Mouse (Mus musculus) erythroid progenitor cell, adult 5-6 weeks (primary cell): Measurements from ENCODE around the gene Tll2. TPM values are rescaled to one million over a fixed set of nuclear protein-coding genes. Genes with fewer than 3 reads are reported as not detected.

Source experiments
- ATAC-seq: replicated peaks from 2 replicates; pipeline ENCODE4 v1.8.0; 2016; ENCODE audit warnings: moderate number of reproducible peaks, mild to moderate bottlenecking, moderate TSS enrichment, inconsistent platforms; ENCODE audit not compliant: poor library complexity, low FRiP score, severe bottlenecking
- total RNA-seq, 2 experiments: library from RNA; stranded (forward) in 1 of 2; stranded (reverse) in 1 of 2; fragments of 150-400 nt in 1 of 2; fragments of 186-747, 209-891 nt in 1 of 2; gene quantifications; 2 replicates each; pipeline versions ENCODE4 v1.2.3 to v1.2.4; 2015 to 2017; ENCODE audit warnings: low replicate concordance in 2 of 2

Gene Tll2
- total RNA-seq (2015; ENCODE audit: low replicate concordance): not detected in 2 replicates
- not detected in 2 replicates for total RNA-seq (2017; ENCODE audit: low replicate concordance)

DNA sequence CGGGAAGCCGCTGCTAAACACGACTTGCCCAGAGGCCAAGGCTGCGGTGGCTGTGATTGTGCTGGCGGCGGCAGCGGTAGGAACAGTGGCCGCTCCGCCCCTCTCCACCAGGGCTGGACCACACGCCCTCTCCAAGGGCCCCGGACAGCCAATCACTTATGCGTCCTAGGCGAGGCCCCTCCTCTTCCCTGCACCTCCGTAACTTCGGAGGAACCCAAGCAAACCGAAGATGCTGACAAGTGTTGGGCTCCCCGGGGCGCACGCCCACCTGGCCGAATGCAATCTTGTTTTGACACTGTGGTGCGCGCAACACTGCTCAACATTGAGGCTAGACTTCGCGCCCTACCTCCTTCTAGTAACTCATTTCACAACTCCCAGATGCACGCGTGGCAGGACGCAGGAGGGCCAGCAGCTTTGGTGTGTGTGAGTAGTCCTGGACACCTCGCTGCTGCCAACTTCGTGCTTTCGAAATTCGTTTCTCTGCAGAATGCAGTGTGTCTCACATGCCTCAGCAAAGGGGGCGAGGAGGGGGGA is at the start of gene Tll2:
Gene Tll2 (minus strand): TSS at position 25 of the 534 bp plus-strand sequence.
- 0 out of 2 replicates have a peak, but pooled peaks have one; percentile 30 for ATAC-seq

DNA sequence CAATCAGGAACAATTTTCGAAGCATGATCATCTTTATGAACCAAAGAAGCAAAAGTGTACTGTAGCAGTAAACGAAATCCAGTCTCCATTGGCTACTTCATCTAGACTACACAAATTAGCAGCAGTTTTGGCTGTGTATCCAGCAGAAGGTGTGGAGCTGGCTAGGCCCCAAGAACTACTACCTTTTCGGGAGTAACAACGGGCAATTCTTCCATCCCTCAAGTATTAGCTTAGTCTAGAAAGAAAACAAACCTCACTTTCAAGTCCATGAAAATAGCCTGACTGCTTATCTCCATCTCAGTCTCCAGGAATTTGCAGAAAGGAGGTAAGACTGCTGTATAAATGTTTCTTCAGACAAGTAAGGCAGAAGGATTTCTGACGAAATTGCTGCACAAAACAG is 47.9 kb upstream of the Tll2 start:
- no peak for ATAC-seq

DNA sequence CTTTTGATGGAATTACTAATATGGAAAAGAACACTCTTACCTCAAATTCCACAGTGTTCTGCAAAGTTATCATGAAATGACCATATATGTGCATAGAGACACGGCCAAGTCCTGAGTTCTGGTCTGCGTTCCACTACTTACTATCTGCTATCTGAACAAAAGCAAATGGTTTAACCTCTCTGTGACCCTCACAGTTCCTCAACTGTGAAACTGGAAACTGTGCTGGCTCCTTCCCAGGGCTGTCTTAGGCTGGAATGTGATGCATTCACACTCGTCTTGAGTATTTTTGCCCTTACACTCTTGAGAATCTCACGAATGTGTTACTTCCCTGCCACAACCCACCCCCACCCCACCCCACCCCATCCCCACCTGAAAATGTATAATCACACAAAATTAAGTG is 42.3 kb upstream of the Tll2 start:
- ATAC-seq: no peak

DNA sequence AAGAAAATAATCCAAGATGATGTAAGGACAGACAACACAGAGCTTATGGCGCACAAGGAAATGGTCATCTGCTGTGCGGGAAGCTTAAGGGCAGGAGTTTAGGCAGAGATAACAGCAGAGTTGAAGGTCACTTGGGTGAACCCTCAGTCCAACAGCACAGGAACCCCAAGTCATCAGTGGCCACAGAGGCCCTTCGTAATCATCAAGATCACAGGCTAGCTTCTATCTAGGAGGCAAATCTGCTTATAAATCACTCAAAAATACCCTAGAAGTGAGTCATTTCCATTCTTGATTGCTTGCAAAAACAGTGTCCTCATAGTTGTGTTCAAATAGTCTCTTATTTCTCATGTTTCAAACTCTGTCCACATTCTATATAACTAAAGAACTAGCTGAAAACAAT is 41.6 kb upstream of the Tll2 start:
- no peak for ATAC-seq

DNA sequence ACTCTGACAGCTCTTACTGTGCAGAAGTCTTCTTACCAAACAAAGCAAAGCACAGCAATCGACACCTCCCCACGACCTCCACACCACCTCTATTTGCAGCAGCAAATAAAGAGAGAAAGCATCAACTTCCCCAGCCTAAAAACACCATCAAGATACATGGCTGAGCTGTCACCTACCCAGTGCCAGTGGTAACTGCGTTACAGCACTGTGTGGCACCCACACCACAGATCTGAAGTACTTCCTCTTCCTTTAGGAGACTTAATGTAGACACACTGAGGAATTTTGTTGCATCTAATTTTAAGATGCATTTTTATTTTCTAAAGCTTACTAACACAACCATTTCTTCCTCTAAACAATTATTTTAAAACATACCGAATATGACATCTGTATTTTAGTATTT is 39.6 kb upstream of the Tll2 start:
- ATAC-seq: no peak

DNA sequence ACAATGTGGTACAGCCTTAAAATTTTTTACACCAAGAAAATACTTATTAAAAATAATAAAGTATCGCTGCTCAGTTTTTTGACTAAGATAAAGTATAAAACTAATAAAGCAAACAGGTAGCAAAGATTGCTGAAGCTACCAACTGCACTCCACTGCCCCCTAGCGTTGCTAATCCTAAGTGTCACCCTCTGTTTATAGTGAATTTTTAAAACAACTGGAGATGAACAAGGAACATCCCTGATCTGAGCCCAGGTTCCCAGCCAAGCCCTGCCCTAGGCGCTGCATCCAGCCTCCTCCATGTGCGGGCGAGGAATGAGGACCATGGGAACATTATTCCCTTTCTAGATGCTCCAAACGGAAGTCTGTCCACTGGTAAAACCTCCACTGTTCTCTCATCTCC is 37.9 kb upstream of the Tll2 start:
- 0 out of 2 replicates have a peak, but pooled peaks have one; percentile 67 for ATAC-seq

DNA sequence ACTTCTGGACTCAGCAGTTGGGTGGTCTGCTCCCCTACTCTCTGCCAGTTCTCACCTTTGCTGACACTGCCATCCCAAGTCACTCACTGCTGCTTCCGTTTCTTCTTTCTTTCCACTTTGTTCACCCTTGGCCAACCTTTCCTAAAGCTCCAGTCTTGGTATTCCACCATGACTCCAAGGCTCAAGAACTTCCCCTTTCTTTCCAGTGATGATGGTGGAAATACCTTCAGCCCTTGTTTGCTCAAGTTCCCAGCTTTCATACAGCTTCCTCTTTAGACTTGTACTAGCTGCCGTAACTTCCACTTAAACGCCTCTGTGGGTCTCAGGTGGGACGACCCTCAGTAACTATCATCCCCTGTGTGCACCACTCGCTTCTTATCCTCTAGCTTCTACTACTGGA is 35.4 kb upstream of the Tll2 start:
- ATAC-seq: no peak

DNA sequence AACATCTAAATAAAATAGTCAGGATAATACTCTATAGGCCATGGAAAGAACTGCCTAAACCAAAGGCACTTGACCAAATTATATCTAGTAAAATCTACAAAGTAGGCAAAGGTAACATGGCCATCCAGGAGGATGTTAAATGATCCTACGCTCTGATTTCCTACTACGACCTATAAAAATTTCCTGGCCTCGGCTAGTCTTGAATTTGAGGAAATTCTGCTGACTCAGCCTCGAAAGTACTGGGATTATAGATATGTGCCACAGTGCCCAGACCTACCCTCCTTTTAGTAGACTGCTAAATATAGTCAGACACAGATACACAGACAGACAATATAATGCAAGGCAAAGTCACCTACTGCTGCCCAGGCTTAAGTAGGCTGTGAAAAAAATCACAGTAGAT is 27.1 kb upstream of the Tll2 start:
- ATAC-seq: no peak

DNA sequence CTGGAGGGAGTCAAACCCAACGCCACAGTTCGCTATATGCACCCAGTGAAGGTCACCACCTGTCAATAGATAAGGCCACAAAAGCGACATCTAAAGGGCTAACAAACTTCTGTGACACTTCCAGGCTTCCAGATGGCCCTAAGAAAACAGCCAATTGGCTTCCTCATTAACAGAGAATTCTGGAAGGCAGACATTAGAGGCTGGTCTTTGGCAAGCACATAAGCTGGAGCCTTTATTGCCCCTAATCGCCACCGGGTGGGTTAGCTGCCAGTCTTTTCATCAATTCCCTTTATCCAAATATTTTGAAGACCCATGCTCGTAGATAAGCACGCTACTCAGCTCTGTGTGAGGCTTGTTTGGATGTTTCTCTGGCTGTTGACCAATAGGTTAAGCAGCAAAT is 1.7 kb upstream of the Tll2 start:
- ATAC-seq: no peak

DNA sequence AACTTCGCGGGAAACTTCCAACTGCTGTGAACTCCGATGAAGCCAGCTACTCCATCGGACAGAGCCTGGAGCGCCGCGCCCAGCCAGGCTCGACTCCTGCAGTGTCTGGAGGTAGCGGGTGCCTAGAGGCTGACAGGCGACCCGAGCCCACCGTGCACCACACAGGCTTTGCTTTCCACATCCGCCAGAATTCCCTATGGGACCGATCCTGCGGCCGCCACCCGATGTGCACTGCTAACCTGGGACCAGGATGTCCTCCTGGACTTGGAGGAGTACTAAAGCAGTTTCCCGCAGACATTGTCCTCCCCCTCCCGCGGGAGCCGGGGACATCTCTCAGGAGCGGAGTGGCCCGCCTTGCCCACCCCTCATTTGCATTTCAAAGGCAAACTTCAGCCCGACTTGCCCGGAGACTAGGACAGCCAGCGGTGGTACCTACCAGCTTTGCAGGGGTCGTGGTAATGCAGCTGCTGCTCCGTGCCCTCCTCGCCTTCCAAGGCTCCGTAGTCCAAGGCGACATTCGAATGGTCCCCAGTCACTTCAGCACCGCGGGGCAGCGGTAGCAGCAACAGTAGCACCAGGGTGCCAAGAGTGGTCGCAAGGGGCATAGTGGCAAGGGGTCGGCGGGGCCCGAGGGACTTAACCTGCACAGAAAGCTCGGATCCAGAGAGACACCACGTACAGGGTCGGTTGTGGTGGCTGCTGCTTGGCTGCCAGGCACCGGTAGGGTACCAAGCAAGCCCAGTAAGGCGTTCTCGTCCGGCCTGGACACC is 409 bp downstream of the Tll2 start:
- no peak for ATAC-seq

DNA sequence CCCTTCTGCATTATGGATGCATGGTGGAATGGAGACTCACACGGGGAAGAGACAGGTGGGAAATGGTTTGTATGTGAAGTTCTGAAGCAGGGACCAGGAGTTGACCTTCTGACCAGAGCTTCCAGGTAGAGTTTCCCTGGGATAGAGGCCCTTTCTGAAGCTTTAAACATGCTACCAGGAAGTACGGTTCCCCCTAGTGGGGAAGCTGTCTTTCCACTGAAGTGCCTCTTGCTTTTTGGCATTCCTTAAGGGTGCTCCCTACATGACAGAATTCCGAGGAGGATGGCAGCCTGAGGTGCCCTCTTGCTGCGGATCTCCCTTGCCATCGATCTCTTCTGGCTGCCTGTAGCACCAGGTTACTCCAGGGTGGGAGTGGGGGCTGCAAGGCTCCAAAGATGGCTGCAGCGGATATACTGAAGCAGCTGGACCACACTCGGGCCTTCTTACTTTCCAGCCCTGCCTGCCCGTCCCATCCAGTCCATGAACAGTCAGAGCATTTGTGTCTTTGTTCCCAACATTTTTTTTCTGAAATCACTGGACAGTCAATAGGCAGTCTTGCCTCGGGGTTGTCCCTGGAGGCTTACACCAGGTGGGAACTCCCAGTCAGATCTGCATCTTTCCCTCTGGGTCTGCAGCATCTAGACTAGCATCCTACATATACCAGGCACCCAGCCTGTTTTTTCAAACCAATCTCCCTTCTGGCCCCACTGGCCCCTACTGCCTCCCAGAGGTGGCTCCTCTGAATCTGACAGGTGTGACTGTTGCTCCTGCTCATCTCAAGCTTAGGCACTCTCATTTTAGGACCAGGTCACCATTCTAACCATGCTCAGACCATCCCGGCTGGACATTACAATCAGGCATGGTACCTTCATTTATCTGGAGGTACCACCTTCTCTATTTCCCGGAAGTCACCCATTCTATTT is 2.2 kb downstream of the Tll2 start:
- no peak for ATAC-seq

DNA sequence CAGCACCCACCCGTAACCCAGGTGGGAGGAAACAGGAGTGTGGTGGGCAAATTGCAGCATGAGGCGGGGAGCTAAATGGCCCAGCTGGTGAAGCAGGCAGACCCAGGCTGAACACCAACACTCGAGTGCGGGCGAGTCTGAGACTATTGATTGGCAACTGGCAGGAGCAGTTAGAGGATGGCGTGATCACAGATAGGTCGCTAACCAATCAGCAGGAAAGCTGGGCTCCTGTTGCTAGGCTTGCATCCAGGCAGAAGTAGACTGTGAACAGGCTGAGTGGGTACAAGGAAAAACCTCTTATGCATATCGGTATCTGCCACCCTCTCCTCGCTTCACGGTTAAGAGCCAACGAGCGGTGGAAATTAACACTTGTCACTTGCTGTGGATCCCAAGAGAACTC is 9.0 kb downstream of the Tll2 start:
- ATAC-seq: no peak

DNA sequence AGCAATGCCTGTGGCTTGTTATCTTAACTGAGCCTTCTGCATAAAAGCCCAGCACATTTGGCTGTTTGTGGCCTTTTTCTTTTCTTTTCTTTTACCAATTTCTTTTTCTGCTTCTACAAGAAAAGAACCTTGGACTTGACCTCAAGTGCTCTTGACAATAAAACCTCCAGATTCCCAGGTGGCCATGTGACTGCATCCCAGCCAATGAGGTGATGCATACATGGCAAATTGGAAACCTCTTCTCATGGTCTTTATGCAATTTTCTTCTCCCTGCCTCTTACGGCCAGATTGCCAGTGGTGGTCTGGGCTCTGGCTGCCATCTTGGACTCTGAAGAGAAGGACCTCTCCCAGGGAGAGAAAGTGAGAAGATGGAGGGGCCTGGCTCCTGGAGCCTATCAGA is 13.3 kb downstream of the Tll2 start:
- no peak for ATAC-seq

DNA sequence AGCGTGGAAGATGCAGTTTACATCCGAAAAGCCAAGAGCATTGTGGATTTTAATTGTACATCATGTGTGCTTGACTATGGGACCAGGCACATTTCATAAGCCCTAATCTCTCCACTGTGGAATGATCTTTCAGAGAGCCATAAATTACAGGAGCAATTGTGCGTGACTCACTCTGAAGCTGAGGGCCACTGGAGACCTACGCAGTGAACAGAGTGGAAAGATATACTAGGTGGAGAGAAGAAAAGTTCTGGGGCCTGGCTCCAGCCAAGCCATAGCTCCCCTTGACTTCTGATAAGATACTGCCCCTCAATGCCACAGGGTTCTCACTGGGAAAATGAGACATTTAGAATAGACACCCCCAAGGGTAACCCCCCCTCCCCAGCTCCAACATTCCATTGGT is 13.7 kb downstream of the Tll2 start:
- no peak for ATAC-seq

DNA sequence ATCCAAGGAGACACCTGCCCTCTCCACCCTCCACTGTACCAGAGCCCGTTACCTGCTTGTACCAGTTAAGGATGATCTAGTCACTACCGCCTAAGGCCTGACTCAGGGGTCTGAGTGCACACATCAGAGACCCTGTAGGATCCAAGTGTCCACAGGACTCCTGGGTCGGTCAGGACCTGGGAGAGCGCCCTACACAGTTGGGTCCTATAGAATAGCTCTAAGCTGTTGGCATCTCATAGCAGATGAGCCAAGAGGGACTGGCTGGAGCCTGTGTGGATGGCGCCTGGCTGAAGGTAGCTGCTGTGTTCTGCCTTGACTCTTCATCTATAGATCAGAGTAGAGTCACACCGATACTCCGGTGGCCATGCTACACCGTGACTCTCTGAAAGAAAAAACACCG is 14.9 kb downstream of the Tll2 start:
- no peak for ATAC-seq

DNA sequence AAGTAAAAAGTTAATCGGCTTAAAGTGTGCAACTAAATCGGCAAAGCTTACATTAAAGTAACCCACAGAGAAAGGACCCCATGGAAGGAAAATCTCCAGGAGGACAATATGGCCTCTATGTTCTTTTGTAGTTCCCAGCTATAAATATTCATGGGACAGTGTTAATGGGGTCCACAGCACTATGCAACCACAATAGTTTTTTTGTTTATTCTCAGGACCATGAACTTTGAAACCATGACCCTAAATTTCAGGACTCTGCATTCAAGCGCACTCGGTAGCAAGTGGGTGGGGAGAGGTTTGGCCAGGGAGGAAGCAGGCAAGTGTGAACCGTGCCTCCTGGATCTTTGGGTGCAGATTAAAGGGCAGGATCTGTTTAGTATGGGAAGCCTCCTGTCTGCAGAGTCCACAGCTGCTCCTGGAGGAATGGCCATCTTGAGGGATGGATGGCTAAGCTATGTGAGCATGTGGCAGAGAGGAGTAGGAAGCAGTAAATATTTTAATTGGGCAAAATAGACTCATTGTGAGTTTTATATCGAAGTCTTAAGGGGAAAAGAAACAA is 15.7 kb downstream of the Tll2 start:
- ATAC-seq: no peak

DNA sequence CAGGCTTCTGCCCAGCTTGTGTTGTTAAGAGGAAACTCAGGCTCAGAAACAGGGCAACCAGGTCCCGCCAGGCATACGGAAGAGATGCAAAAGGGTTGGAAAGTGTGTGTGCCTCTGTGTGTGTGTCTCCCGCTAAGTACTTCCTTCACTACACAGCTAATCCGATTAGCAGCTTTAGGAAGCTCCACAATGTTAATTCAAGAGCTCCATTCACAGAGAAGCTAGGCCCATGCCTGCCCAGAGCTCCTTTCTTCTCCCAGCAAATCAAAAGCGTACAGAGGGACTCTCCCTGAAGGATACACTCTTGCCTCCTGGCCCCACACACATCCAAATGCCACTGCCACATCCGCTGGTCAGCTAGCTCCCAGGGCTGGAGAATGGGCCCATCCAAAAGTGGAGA is 29.3 kb downstream of the Tll2 start:
- ATAC-seq: no peak

DNA sequence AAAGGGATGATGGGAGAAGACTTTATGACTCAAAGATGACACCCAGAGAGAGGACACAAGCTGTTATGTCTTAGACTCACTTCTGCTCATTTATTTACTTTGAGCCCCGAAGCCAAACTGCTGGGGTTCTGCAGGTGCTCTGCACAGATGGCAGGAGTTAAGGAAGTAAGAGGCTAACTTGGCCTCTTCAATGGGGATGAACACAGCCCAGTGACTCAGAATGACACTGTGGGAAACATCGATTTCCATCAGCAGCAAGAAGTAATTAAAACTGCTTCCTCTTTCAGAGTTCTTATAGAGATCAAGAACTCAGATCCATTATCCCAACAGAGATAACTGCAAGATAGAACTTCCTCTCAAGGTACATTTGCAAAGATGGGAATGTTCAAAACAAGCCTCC is 29.8 kb downstream of the Tll2 start:
- ATAC-seq: no peak

DNA sequence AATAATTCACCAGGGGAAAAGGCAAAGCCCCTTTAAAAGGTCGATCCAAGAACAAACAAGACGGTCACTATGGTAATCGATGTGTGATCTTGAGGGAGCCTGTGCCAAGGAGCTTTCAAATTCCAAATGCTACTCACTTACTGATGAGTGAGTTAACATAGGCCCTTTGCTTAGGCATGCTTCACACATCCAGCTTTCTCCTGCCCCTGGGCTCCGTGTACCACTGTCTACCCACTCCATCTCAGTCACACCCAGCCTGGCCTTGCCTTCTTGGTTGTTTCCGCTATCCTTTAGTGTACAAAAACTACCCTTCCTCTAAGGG is 40.8 kb downstream of the Tll2 start:
- ATAC-seq: no peak

DNA sequence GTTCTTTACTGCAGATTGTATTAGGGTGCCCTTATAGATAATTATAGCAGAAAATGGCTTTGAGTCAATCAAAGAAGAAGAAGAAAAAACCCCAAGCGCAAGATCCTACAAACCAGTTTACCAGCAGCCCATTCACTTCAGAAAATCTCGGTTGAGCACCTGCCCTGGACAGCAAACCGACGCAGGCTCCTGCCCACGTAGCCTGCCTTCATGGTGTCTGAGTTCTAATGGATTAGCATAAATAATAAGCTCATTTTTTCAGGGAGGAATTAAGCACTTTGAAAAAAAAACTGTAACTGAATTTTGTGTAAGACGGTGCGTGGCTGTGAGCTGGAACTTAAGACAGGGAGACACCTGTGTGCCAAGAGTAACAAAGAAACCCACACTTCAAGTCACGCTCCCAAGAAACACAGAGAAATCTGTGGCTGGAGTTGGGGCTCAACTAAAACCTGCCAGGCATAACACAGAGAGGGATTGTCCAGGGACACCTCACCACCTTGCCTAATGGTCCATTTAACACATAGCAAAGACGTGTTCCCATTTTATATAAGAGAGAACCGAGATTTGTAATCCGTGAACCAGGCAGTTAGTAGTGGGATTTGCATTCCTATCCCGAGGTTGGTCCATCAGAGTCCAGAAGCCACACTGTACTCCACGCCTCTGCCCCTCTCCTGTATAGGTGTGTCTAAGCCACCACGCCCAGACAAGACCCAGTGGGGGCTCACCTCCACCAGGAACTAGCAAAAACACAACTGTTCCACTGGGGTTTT is 41.3 kb downstream of the Tll2 start:
- ATAC-seq: no peak
